Mouse (Mus musculus) forelimb bud, embryonic 11.5 days (tissue): Measurements from ENCODE around the gene Mthfr.
A peak's percentile ranks its signal among the peaks of the same experiment; 100 is the strongest.

Experiments used
- DNase-seq: peaks from one replicate; pipeline ENCODE4 v3.0.0-alpha.2; 2012; ENCODE audit warnings: low read depth, low spot score

The Mthfr gene

DNA sequence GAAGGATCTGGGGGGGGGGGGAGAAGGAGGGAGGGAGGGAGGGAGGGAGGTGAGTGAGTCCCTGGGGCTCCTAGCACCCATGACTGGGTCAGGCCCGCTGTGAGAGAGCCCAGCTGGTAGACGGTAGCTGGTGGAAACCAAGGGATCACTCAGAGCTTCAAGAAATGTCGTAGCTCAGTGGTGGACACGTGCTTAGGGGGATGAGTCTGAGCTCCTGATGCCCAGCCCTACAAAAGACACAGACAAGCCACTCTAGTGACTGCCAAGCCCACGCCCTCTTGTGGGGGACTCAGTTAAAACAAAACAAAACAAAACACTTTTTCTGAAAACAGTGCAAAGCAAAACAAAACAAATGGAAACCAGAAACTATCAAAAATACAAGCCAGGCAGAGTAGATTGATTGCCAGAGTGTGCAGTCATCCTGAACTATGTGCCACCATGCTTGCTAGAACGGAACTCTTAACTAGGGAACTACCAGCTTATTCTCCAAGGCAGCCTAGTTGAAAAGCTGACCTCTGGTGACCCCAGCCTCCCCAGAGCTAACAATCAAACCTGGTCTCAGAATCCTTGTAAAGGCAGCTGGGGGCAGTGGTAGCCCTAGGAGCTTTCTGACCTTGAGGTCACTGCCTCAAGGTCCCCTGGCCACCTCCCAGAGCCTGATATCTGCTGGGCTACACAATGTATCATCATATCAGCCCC is 27.0 kb downstream of the Mthfr start:
- DNase-seq, result no peak

GRCm38 (mm10) chr4:148066401-148066744 is 27.5 kb downstream of the Mthfr start:
- DNase-seq, result no peak

DNA sequence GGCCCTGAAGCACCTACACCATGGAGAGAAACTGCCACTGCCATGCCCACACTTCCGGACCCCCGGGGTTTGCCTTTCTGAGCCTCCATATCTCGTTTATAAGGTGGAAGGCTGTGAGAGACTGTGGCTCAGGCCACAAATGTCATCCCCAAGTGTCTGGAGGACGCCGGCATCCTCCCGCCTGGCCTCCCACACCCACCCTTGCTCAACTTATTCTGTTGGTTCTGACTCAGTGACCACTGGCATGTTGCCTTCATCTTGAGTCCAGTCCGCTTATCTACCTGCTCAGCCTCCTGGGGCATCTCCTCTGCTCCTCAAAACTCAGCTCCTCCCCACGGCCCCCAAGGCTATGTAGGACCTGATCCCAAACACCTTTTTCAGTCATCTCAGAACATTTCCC is 28.5 kb downstream of the Mthfr start:
- DNase-seq, result no peak

DNA sequence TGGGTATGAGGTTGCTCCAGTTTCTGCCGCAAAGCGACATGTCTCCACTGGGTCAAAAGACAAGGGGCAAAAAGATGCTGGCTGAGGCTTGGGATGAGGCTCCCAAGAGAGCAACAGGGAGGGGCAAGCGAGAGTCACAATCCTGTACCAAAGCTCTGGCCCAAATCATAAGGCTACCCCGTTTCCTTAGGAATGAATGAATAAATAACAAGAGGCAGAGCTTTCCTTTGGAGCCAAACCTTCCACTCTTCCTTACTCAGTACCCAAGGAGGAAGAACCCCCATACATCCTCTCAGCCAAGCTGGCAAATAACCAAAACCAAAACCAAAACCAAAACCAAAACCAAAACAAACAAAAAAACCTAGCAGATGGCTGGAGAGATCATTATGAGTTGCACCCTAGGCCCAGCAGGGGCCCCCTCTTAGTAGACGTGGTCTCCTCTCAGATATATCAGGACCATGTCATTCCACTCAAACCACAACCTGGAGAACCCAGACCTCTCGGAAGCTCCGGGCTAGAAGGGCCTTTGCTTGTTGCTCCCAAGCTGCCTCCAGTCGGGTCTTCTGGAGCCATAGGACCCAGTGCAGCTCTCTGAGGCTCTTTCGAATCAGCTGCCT is 30.8 kb downstream of the Mthfr start:
- no peak for DNase-seq

DNA sequence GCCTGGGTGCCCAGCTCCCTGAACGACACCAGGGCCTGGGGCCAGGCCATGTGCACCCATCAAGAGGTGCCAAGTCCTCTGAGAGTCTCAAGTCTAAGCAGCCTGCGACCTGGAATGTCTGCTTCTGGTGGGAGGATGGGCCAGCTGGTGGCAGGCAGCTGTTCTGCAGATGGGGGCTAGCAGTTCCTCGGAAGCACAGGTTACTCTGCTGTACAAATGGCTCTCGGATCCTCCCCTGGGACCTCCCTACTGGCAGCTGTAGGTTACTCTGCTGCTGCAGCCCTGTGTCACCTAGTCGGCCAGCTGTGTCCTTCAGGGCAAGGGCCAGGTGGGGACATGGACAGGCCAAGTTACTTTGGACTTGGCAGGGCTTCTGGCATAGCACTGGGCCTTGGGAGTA is 32.6 kb downstream of the Mthfr start:
- no peak for DNase-seq

GRCm38 (mm10) chr4:148074521-148075189 is 35.8 kb downstream of the Mthfr start:
- peak; percentile 38 for DNase-seq

GRCm38 (mm10) chr4:148075259-148075658 is 36.4 kb downstream of the Mthfr start:
- peak; percentile 75 for DNase-seq

- no peak for DNase-seq
Observed at GRCm38 (mm10) chr4:148075881-148076280, 37.0 kb downstream of the Mthfr start.

DNA sequence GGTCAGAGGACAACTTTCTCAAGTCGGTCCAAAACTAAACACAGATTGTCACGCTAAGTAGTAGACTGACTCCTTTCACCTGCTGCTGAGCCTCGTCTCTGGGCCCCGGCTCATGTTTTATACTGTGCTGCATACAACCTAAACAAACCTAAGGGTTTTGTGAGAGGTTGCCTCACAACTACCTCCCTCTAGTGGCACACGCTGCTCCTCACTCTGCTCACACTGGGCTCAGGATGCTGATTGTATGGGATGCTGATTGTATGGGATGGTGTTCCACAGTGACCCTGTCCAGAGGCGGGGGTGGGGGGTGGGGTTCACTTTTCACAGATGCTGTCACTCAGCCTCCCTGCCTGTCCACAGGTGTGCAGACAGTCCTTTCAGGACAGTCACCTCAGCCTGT is 40.3 kb downstream of the Mthfr start:
- DNase-seq, result no peak

- DNase-seq, result no peak
Observed at GRCm38 (mm10) chr4:148079944-148080596, 41.2 kb downstream of the Mthfr start.

- no peak for DNase-seq
Observed at GRCm38 (mm10) chr4:148080597-148080973, 41.7 kb downstream of the Mthfr start.

DNA sequence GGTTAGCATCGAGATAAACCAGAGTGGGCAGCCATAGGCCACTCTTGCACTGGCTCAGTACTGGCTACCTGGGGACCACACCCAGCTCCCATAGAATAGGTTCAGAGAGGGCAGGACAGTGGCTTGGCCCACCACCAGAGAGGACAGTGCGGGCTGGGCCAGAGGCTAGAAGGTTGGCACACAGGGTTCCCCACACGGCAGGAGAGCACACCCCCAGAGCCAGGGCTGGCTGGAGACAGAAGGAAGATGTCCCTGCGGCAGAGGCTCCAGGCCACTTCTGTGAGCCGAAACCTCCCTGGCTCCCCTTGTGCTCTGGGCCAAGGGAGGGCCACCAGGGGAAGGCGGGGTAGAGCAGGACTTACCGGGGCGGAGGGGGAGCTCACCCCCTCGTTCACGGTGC is 42.3 kb downstream of the Mthfr start:
- no peak for DNase-seq

DNA sequence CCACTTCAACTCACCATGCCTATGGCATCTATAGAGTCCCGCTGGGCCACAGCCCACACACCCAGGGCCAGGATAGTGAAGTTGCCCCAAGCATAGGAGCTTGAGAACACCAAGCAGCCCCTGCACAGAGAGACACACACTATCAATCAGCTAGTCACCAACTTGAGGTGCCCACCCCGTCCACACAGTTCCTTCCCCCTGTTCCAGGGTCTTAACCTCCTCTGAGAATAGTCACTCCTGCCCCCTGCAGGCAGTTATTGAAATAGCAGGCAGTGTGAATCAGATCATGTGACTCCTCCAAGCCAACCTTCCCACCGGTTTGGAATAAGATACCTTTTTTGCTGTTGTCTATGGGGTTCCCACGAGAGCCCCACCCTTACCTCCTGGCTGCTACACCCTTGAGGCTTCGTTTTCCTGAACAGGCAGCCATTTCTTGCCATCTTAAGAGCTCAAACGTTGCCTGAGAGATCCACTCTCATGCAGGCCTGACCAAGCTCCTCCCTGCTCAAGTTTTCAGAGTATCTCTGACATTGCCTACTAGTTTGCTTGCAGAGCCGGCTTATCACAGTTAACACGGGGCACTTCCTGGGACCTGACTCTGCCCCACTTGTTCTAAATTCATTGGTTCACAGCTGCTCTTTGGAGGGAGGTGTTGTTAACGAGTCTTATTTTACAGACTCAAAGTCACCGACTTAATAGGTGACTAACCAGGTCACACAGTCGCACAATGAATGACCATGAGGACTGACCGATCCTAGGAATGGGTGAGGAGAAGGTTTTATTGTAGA is 43.6 kb downstream of the Mthfr start:
- DNase-seq, result peak; percentile 69

GRCm38 (mm10) chr4:148083176-148083899 is 44.5 kb downstream of the Mthfr start:
- no peak for DNase-seq

GRCm38 (mm10) chr4:148084261-148084714 is 45.4 kb downstream of the Mthfr start:
- no peak for DNase-seq

DNA sequence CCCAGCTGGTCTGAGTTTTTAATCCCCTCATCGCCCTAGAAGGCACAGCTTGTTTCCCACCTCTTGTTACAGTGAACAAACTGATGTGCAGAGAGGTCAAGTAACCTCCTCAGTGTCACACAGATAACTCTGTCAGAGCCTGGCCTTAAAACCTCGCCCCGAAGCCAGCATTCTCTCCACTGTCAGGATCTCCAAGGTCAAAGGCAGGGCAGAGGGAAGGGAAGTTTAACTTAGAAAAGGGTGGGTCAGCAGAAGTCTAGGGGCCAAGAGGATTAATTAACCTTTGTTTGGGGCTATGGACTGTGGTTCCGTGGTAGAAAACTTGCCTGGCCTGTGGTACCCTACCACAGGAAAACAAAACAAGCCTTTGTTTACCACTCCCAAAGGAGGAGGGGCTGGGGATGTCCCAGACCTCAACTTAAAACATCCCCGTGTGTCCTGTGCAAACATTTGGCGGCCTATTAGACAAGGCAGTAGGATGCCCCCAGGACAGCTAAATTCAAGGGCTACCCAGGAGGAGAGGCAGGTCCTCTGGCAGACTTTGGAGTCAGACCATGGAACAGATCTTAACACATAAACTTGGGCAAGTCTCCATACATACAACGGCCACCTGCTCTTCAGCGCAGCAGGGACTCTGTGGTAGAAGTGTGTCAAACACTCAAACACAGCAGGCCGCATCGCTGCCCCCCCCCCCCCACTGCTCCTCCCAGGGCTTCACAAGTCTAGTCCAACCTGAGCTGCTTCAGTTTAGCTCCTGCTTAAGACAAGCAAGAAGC is 46.4 kb downstream of the Mthfr start:
- DNase-seq, result no peak

- DNase-seq, result no peak
Observed at GRCm38 (mm10) chr4:148085907-148086305, 47.0 kb downstream of the Mthfr start.

GRCm38 (mm10) chr4:148087091-148087906 is 48.4 kb downstream of the Mthfr start:
- DNase-seq, result no peak

DNA sequence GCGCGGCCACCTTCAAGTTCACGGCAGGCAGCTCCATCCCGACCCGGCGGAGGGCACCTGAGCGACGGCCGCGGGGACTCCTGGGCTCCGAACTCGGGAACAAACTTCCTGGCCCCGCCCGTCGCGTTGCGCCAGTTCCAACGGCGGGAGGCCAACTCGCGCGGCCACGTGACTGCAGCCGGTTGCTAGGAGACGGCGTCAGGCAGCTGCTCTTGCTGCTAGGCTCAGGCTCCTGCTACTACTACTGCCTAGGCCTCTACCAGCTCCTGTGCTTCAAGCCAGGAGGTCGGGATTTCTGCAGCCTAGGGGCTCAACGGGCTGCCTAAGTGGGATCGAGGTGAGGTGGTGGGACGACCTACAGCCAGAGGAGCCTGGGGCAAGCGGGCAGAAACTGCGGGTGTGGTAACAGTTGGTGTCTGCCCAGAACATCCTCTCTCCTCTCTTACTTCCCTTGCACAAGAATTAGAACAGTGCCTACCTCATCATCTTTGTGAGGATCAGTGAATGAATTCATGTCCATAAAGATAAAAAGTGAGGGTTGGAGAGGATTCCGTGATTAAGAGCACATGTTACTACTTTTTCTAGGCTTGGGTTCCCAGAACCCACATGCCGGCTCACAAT is 49.1 kb downstream of the Mthfr start, which contains the start of gene Agtrap:
TSS of gene Agtrap (minus strand) at position 125 of the 621 bp plus-strand sequence.
- peak; percentile 83 for DNase-seq
